Mouse (Mus musculus) kidney, embryonic 15.5 days (tissue): ENCODE results near the gene Slc38a9. TPM values are rescaled to one million over a fixed set of nuclear protein-coding genes. Genes with fewer than 3 reads are reported as not detected.

ENCODE experiments used
- ATAC-seq: fragments of 200-750 bp; cut with Nextera tagmentation; replicated peaks from 2 replicates; pipeline ENCODE4 v1.8.0; 2017; ENCODE audit warnings: moderate TSS enrichment; ENCODE audit not compliant: low FRiP score
- H3K27ac ChIP-seq: fragments of 300-500 bp; sonication (generic); 2 replicates; pipeline ENCODE4 v1.5.1; 2015; ENCODE audit warnings: mild to moderate bottlenecking, inconsistent platforms
- H3K27me3 ChIP-seq: fragments of 300-500 bp; sonication (generic); 2 replicates; pipeline ENCODE4 v1.6.1; 2015; ENCODE audit warnings: inconsistent platforms
- H3K36me3 ChIP-seq: fragments of 300-500 bp; sonication (generic); 2 replicates; pipeline ENCODE4 v1.6.1; 2015; ENCODE audit warnings: inconsistent platforms
- H3K4me1 ChIP-seq: fragments of 300-500 bp; sonication (generic); 2 replicates; pipeline ENCODE4 v1.6.1; 2015; ENCODE audit warnings: inconsistent platforms
- H3K4me2 ChIP-seq: fragments of 300-500 bp; sonication (generic); 2 replicates; pipeline ENCODE4 v1.6.1; 2015; ENCODE audit warnings: moderate library complexity, mild to moderate bottlenecking, inconsistent platforms
- H3K4me3 ChIP-seq: fragments of 300-500 bp; sonication (generic); replicated peaks from 2 replicates; pipeline ENCODE4 v1.5.1; 2015; ENCODE audit warnings: mild to moderate bottlenecking, inconsistent platforms
- H3K9ac ChIP-seq: fragments of 300-500 bp; sonication (generic); 2 replicates; pipeline ENCODE4 v1.6.1; 2015; ENCODE audit warnings: mild to moderate bottlenecking, inconsistent platforms
- H3K9me3 ChIP-seq: fragments of 300-500 bp; sonication (generic); replicated peaks from 2 replicates; pipeline ENCODE4 v1.6.1; 2016; ENCODE audit warnings: inconsistent platforms
- WGBS: fragments of 180-500 bp; shearing (Covaris S2); methylation state at CpG from one replicate; pipeline ENCODE4 v1.1.7; 2015; ENCODE audit warnings: mixed read lengths; 5-methylcytosine and 5-hydroxymethylcytosine counted together
- polyA plus RNA-seq: library from polyadenylated mRNA; unstranded; fragments of >200 nt; fragmentation: Nextera tagmentation; extraction: Ambion mirVana; gene quantifications from 2 replicates; pipeline ENCODE4 v1.2.1, GENCODE M21; 2015

Slc38a9 gene
- polyA plus RNA-seq, 1 experiment from 2014 or later, result 15.2 TPM

GRCm38 (mm10) chr13:112785305-112785704, 124.8 kb downstream of the Slc38a9 start:
- 81% methylated on average over 7 of the region's 7 CpGs for WGBS

DNA sequence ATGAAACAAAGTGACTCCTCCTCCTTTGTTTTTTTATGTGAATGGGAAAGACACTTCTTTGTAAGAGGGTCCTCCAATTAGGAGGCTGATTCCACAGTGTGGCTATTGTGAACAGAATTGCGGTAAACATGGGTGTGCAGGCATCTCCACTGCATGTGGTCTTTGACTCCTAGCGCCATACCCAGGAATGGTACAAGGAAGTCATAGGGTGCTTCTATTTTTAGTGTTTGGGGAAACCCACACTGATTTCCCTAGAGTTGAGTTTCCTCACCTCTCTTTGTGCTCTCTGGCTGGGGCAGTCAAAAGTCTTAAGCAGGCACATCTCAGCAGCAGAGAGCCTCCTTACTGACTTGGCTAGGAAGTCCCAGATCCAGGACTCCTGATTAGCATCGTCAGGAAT, 125.6 kb downstream of the Slc38a9 start:
- H3K9me3 ChIP-seq, result no peaks in the 10 kb centered on the region
- no peak overlapping the region for H3K27ac ChIP-seq
- H3K4me3 ChIP-seq, result no peak overlapping the region
- H3K9ac ChIP-seq, result no peak overlapping the region
- H3K4me1 ChIP-seq, result no peaks in the 10 kb centered on the region
- whole genome bisulfite sequencing, result 84% methylated on average over 3 of the region's 3 CpGs
- H3K36me3 ChIP-seq, result no peaks in the 10 kb centered on the region
- H3K4me2 ChIP-seq, result no peak overlapping the region
- H3K27me3 ChIP-seq, result no peaks in the 10 kb centered on the region
- no peak for ATAC-seq

More at GRCm38 (mm10) chr13:112785305-112785704, 124.8 kb downstream of the Slc38a9 start:
- Histone ChIP-seq H3K9me3 (no peaks in the 10 kb centered on the region), H3K4me2 (no peak overlapping the region), H3K27me3 (no peaks in the 10 kb centered on the region), H3K4me3 (no peak overlapping the region), H3K27ac (no peak overlapping the region), H3K36me3 (no peaks in the 10 kb centered on the region), H3K9ac (no peak overlapping the region), H3K4me1 (no peaks in the 10 kb centered on the region)
- no peak for ATAC-seq

- Histone ChIP-seq H3K4me3 (no peak overlapping the region), H3K4me2 (no peak overlapping the region), H3K27ac (no peak overlapping the region), H3K4me1 (no peaks in the 10 kb centered on the region), H3K9me3 (no peaks in the 10 kb centered on the region), H3K9ac (no peak overlapping the region), H3K36me3 (no peaks in the 10 kb centered on the region), H3K27me3 (no peaks in the 10 kb centered on the region)
- WGBS, result 84% methylated on average over 10 of the region's 10 CpGs
- ATAC-seq, result no peak
These were observed 126.5 kb downstream of the Slc38a9 start for GRCm38 (mm10) chr13:112786942-112787533.

Other genes with a start within 250 kb of the Slc38a9 start
- 35.4 and 40.4 TPM in 2 replicates for gene Il6st, start 196.7 kb upstream of the Slc38a9 start, polyA plus RNA-seq
- gene Il31ra, start 66.4 kb upstream of the Slc38a9 start, polyA plus RNA-seq, result 0.10 and 0.14 TPM in 2 replicates
- 0.28 and 0.49 TPM in 2 replicates for gene Ddx4, start 8.3 kb upstream of the Slc38a9 start, polyA plus RNA-seq
- 78.7 and 94.8 TPM in 2 replicates for gene Plpp1, start 140.0 kb downstream of the Slc38a9 start, polyA plus RNA-seq